Comparison of ENCODE assay signal across 31 mouse cellular contexts in the genomic region with DNA sequence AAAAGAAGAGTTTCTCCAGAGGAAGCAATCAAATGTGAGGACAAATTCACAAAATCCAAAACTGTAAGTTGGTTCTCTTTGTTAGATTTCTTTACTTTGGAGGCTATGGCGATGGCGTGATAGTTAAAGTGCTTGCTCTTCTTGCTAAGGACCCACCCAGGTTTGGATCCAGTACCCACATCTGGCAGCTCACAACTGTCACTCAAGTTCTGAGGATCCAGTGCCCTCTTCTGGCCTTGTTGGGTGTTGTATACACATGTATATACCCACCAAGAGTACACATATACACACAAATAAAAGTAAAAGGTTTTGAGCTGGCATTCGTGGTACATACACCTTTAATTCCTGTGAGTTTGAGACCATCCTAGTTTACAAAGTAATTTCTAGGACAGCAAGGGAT. TPM values are rescaled to one million over a fixed set of nuclear protein-coding genes. Genes with fewer than 3 reads are reported as not detected.
A peak's percentile ranks its signal among the peaks of the same experiment; 100 is the strongest.
DNase-seq lines count a peak whose midpoint lies in the region; ATAC-seq and TF ChIP-seq lines count a peak whose summit lies in the region.
"Had no signal": no experiment of that assay in that cellular context is flagged by ENCODE, and none has a peak within 500 bp of the region (broad histone marks: within the 10 kb centered on the region; RNA-seq: fewer than 3 reads in every experiment).

No protein-coding gene starts in this region.

- TF ChIP-seq RAD21 in MEL (IDR thresholded peaks at IDR 0.05; ENCODE audit: low read depth, low read length) = no peak; the same call in 1 of the 2 replicates

- no peak for TF ChIP-seq EP300 in MEL (IDR thresholded peaks at IDR 0.05; ENCODE audit: low read depth in 1 of 2, low read length in 2 of 2)

- H3K4me1 ChIP-seq in kidney, postnatal 0 days (replicated peaks; ENCODE audit: insufficient read depth, low read length) = no peaks in the 10 kb centered on the region
- H3K4me1 ChIP-seq in kidney, embryonic 16.5 days (ENCODE audit: insufficient read depth, low read length) = no peaks in the 10 kb centered on the region
- H3K4me1 ChIP-seq in MEL (ENCODE audit: control insufficient read depth in 1 of 2, insufficient read depth in 2 of 2, low read length in 2 of 2) = no peaks in the 10 kb centered on the region; a peak in 1 of 4 replicates
- H3K4me1 ChIP-seq: heart, embryonic 10.5 days; hindbrain, embryonic 12.5 days; limb, embryonic 12.5 days; midbrain, embryonic 10.5 days; neural tube, embryonic 12.5 days had no signal

- H3K36me3 ChIP-seq in kidney, postnatal 0 days (ENCODE audit: insufficient read depth, low read length) = peaks cover 28% of the 10 kb centered on the region
- H3K36me3 ChIP-seq in kidney, embryonic 16.5 days (ENCODE audit: insufficient read depth, low read length) = peaks cover 32% of the 10 kb centered on the region
- H3K36me3 ChIP-seq in MEL (ENCODE audit: control insufficient read depth in 1 of 2, insufficient read depth in 2 of 2, low read length in 2 of 2) = peaks cover 20 to 57% of the 10 kb centered on the region in 2 experiments

- no peak for DNase-seq in kidney, postnatal 0 days (ENCODE audit: low spot score)
- DNase-seq in 416B (ENCODE audit: low read depth) (peak; percentile 40), MEL (ENCODE audit: low read depth, low spot score) (peak; percentile 35)
- no peak for DNase-seq in gastrocnemius, postnatal 14 days
- DNase-seq: adrenal gland, postnatal 10 days; cerebellum, adult 11 months; cerebellum, adult 9-11 months; gastrocnemius, postnatal 10 days; heart, adult 11 months; heart, postnatal 36 days; kidney, adult 8-10 months; kidney, postnatal 14 days; lung, postnatal 10 days; right cerebral cortex, postnatal 4 days; thymus, adult 2 months had no signal

- no peaks in the 10 kb centered on the region for H3K9me3 ChIP-seq in kidney, postnatal 0 days (replicated peaks; ENCODE audit: low read length)
- no peaks in the 10 kb centered on the region for H3K9me3 ChIP-seq in kidney, embryonic 16.5 days (ENCODE audit: low read length)
- H3K9me3 ChIP-seq in MEL (replicated peaks; ENCODE audit: insufficient read depth, low read length) = no peaks in the 10 kb centered on the region
- H3K9me3 ChIP-seq: heart, embryonic 10.5 days; hindbrain, embryonic 12.5 days; limb, embryonic 12.5 days; midbrain, embryonic 10.5 days; neural tube, embryonic 12.5 days had no signal

- intact Hi-C loops in gastrocnemius, postnatal 14 days (cut with DNase I; ENCODE audit: low total_unique reads) = no loop called here

- peaks cover 18% of the 10 kb centered on the region for H3K79me2 ChIP-seq in MEL (ENCODE audit: control insufficient read depth, insufficient read depth, low read length, poor library complexity)

- no peak overlapping the region for H3K4me2 ChIP-seq in kidney, postnatal 0 days (ENCODE audit: low read length)
- no peak overlapping the region for H3K4me2 ChIP-seq in kidney, embryonic 16.5 days (replicated peaks; ENCODE audit: low read depth, low read length)
- H3K4me2 ChIP-seq: hindbrain, embryonic 12.5 days; limb, embryonic 12.5 days; neural tube, embryonic 12.5 days had no signal

- H3K9ac ChIP-seq in kidney, postnatal 0 days (ENCODE audit: low read depth, low read length) = no peak overlapping the region
- no peak overlapping the region for H3K9ac ChIP-seq in kidney, embryonic 16.5 days (replicated peaks; ENCODE audit: low read length)
- H3K9ac ChIP-seq in MEL (ENCODE audit: control insufficient read depth, low read depth, low read length, poor library complexity, severe bottlenecking) = no peak overlapping the region
- H3K9ac ChIP-seq: hindbrain, embryonic 12.5 days; limb, embryonic 12.5 days; neural tube, embryonic 12.5 days had no signal

- WGBS in kidney, postnatal 0 days = 98% methylated on average over 3 of the region's 3 CpGs
- 95% methylated on average over 3 of the region's 3 CpGs for WGBS in kidney, embryonic 16.5 days

- H3K4me3 ChIP-seq in kidney, postnatal 0 days (replicated peaks; ENCODE audit: low read depth, low read length) = no peak overlapping the region
- no peak overlapping the region for H3K4me3 ChIP-seq in kidney, embryonic 16.5 days (ENCODE audit: low read length)
- H3K4me3 ChIP-seq in MEL (ENCODE audit: control insufficient read depth in 1 of 2, insufficient read depth in 1 of 2, low read depth in 2 of 2, low read length in 2 of 2) = no peak overlapping the region
- H3K4me3 ChIP-seq: erythroblast, embryonic 14.5 days; heart, embryonic 10.5 days; hindbrain, embryonic 12.5 days; left cerebral cortex, adult 2 months; limb, embryonic 12.5 days; midbrain, embryonic 10.5 days; myocyte; neural tube, embryonic 12.5 days had no signal

- 0 out of 2 replicates have a peak, but pooled peaks have one; percentile 8 for TF ChIP-seq CTCF in kidney, postnatal 0 days (IDR thresholded peaks at IDR 0.05; ENCODE audit: low read depth)
- TF ChIP-seq CTCF in MEL (IDR thresholded peaks at IDR 0.05 in 2 of 3, conservative IDR thresholded peaks at IDR 0.05 in 1 of 3; ENCODE audit: control insufficient read depth in 1 of 3, insufficient read depth in 1 of 3, low read depth in 2 of 3, low read length in 3 of 3, poor library complexity in 1 of 3, severe bottlenecking in 1 of 3) = peak in 2 of 3 experiments; percentile 8 to 26; a peak in 3 of 6 replicates

- H3K27me3 ChIP-seq in kidney, postnatal 0 days (ENCODE audit: insufficient read depth, low read length) = no peaks in the 10 kb centered on the region
- H3K27me3 ChIP-seq in kidney, embryonic 16.5 days (ENCODE audit: insufficient read depth, low read length) = no peaks in the 10 kb centered on the region
- no peaks in the 10 kb centered on the region for H3K27me3 ChIP-seq in MEL (ENCODE audit: control insufficient read depth in 1 of 2, insufficient read depth in 2 of 2, low read length in 2 of 2)
- H3K27me3 ChIP-seq: hindbrain, embryonic 12.5 days; limb, embryonic 12.5 days; neural tube, embryonic 12.5 days had no signal

- no peak for TF ChIP-seq POLR2A in MEL (IDR thresholded peaks at IDR 0.05; ENCODE audit: control insufficient read depth in 1 of 2, insufficient read depth in 1 of 2, low read depth in 1 of 2, low read length in 2 of 2, poor library complexity in 1 of 2)

- no peak for ATAC-seq in kidney, postnatal 0 days (replicated peaks; ENCODE audit: low FRiP score, low read depth)
- no peak for ATAC-seq in kidney, embryonic 16.5 days (ENCODE audit: low FRiP score, low TSS enrichment)
- 0 out of 2 replicates have a peak, but pooled peaks have one; percentile 42 for ATAC-seq in megakaryocyte progenitor cell, adult 5-6 weeks (replicated peaks; ENCODE audit: poor library complexity)
- no peak for ATAC-seq in granulocyte monocyte progenitor cell, adult 5-6 weeks (replicated peaks; ENCODE audit: poor library complexity, severe bottlenecking)
- ATAC-seq: forebrain, embryonic 16.5 days; hindbrain, postnatal 0 days; intestine, embryonic 16.5 days; midbrain, embryonic 16.5 days had no signal

- no peak overlapping the region for H3K27ac ChIP-seq in kidney, postnatal 0 days
- no peak overlapping the region for H3K27ac ChIP-seq in kidney, embryonic 16.5 days (ENCODE audit: low read length)
- H3K27ac ChIP-seq in MEL (ENCODE audit: control insufficient read depth, low read depth, low read length) = no peak overlapping the region
- H3K27ac ChIP-seq: heart, embryonic 10.5 days; hindbrain, embryonic 12.5 days; hindbrain, postnatal 0 days; left cerebral cortex, adult 2 months; limb, embryonic 12.5 days; macrophage; midbrain, embryonic 10.5 days; neural tube, embryonic 12.5 days had no signal

TF ChIP-seq in MEL, 35 proteins besides CTCF, POLR2A, EP300 and RAD21:
- TF ChIP-seq SMC3 (IDR thresholded peaks at IDR 0.05; ENCODE audit: low read depth, low read length) = peak; percentile 15; the same call in 1 of the 2 replicates
- no peak for TF ChIP-seq TAL1 (IDR thresholded peaks at IDR 0.05; ENCODE audit: low read length)
TF ChIP-seq in MEL: peak in this region for 1.

RNA-seq across cellular contexts. Expression of a gene that starts 13.0 kb away (rescaled TPM):
- 151 TPM in 2 replicates for polyA plus RNA-seq in kidney, postnatal 0 days (2015; fragmentation: Nextera tagmentation; extraction: Ambion mirVana)
- 209 and 236 TPM in 2 replicates for polyA plus RNA-seq in kidney, embryonic 16.5 days (2015; fragmentation: Nextera tagmentation; extraction: Ambion mirVana)
- total RNA-seq in MEL (2012; rRNA removed) = 197 and 210 TPM in 2 replicates
- 100 to 1,000 TPM; 114 to 550 TPM for polyA plus RNA-seq in MEL (2012; ENCODE audit: insufficient read depth in 1 of 2, insufficient read length in 2 of 2, low read depth in 1 of 2, low replicate concordance in 2 of 2, missing spikeins in 1 of 2)
- 182 and 193 TPM in 2 replicates for total RNA-seq in megakaryocyte progenitor cell, adult 5-6 weeks (2015)
- total RNA-seq in megakaryocyte progenitor cell, adult 5-6 weeks (2017) = 111 and 115 TPM in 2 replicates
- total RNA-seq in gastrocnemius, postnatal 14 days (2021) = 10 to 100 TPM; 38.9 to 49.3 TPM
- 95.3 and 112 TPM in 2 replicates for total RNA-seq in granulocyte monocyte progenitor cell, adult 5-6 weeks (2014; fragmentation: Nextera tagmentation)
- total RNA-seq in granulocyte monocyte progenitor cell, adult 5-6 weeks (2017) = 130 and 136 TPM in 2 replicates

RNA-seq across cellular contexts. Expression of a gene that starts 13.1 kb away (rescaled TPM):
- 111 and 121 TPM in 2 replicates for polyA plus RNA-seq in kidney, postnatal 0 days (2015; fragmentation: Nextera tagmentation; extraction: Ambion mirVana)
- 66.1 and 69.7 TPM in 2 replicates for polyA plus RNA-seq in kidney, embryonic 16.5 days (2015; fragmentation: Nextera tagmentation; extraction: Ambion mirVana)
- 27.0 and 28.0 TPM in 2 replicates for total RNA-seq in MEL (2012; rRNA removed)
- 10 to 100 TPM in 1 of 2 experiments, not detected in 1; 51.7 TPM for polyA plus RNA-seq in MEL (2012; ENCODE audit: insufficient read depth in 1 of 2, insufficient read length in 2 of 2, low read depth in 1 of 2, low replicate concordance in 2 of 2, missing spikeins in 1 of 2)
- total RNA-seq in megakaryocyte progenitor cell, adult 5-6 weeks (2015) = 71.3 and 72.6 TPM in 2 replicates
- 27.9 and 35.2 TPM in 2 replicates for total RNA-seq in megakaryocyte progenitor cell, adult 5-6 weeks (2017)
- total RNA-seq in gastrocnemius, postnatal 14 days (2021) = 10 to 100 TPM; 53.4 to 53.9 TPM
- total RNA-seq in granulocyte monocyte progenitor cell, adult 5-6 weeks (2014; fragmentation: Nextera tagmentation) = 47.8 and 57.0 TPM in 2 replicates
- 35.2 and 45.5 TPM in 2 replicates for total RNA-seq in granulocyte monocyte progenitor cell, adult 5-6 weeks (2017)

RNA-seq across cellular contexts. Expression of a gene that starts 32.2 kb away (rescaled TPM):
- 5.3 TPM in 2 replicates for polyA plus RNA-seq in kidney, postnatal 0 days (2015; fragmentation: Nextera tagmentation; extraction: Ambion mirVana)
- polyA plus RNA-seq in kidney, embryonic 16.5 days (2015; fragmentation: Nextera tagmentation; extraction: Ambion mirVana) = 4.0 and 4.7 TPM in 2 replicates
- 8.0 and 11.2 TPM in 2 replicates for total RNA-seq in MEL (2012; rRNA removed)
- polyA plus RNA-seq in MEL (2012; ENCODE audit: insufficient read depth in 1 of 2, insufficient read length in 2 of 2, low read depth in 1 of 2, low replicate concordance in 2 of 2, missing spikeins in 1 of 2) = 10 to 100 TPM in 1 of 2 experiments, not detected in 1; 17.7 TPM
- total RNA-seq in megakaryocyte progenitor cell, adult 5-6 weeks (2015) = not detected in 2 replicates
- total RNA-seq in megakaryocyte progenitor cell, adult 5-6 weeks (2017) = not detected in 2 replicates
- total RNA-seq in gastrocnemius, postnatal 14 days (2021) = under 1 TPM in 1 of 2 experiments, not detected in 1; 0.13 TPM
- not detected in 2 replicates for total RNA-seq in granulocyte monocyte progenitor cell, adult 5-6 weeks (2014; fragmentation: Nextera tagmentation)
- total RNA-seq in granulocyte monocyte progenitor cell, adult 5-6 weeks (2017) = 0.10 TPM in 1 of 2 replicates, not detected in the other
- polyA plus RNA-seq: macrophage had no signal

Comparison
In these comparisons a context has a peak if more than half of its experiments do, and no peak if none do; other contexts are left out.
1. DNase-seq: peak in 416B (single experiment) and MEL (single experiment); none in kidney, postnatal 0 days (single experiment) and gastrocnemius, postnatal 14 days (single experiment).